Mouse (Mus musculus) adrenal gland, adult (tissue): ENCODE results near the gene Lats2.
A peak's percentile ranks its signal among the peaks of the same experiment; 100 is the strongest.

Experiments
- DNase-seq, 2 experiments: peaks; one replicate each; pipeline ENCODE4 v3.0.0; 2022 to 2023; ENCODE audit warnings: low spot score in 1 of 2; ENCODE audit not compliant: inconsistent age in 2 of 2

Gene Lats2

DNA sequence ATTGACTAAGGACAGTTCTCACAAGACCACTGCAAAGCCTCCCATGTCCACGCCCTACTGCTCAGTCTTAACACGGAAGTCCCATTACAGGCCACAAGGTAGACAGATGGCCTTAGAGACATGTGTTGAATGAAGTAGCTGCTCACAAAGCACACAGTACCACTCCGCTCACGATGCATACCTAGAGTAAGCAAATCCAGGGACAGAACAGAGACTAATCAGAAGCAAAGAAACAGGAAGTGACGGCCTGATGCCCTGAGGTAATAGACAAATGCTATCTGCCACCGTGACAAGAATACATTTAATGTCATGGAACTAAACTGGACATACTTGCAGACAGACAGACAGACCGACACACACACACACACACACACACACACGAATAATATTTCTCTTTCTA is 17.5 kb downstream of the Lats2 start:
- no peak for DNase-seq

DNA sequence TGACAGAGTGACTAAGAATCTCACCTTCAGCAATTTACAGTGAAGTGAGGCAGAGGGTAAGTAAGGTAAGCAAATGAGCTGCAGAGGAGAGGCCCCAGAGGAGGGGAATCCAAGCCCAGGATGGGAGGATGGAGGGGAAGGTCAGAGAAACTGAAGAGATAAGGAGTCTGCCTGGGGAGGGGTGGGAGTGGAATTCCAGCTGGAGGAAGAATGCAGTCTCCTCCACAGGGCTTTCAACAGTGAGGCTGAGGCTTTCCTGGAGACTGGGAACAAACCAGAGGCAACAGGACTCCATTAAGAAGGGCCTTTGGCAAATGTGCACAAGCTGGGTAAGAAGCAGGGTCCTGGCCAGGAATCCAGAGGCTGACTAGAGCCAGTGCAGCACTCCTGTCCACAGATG is 21.1 kb downstream of the Lats2 start:
- peak in 1 of 2 experiments; percentile 33 for DNase-seq

GRCm38 (mm10) chr14:57736141-57736540 is 22.0 kb downstream of the Lats2 start:
- DNase-seq, result no peak

DNA sequence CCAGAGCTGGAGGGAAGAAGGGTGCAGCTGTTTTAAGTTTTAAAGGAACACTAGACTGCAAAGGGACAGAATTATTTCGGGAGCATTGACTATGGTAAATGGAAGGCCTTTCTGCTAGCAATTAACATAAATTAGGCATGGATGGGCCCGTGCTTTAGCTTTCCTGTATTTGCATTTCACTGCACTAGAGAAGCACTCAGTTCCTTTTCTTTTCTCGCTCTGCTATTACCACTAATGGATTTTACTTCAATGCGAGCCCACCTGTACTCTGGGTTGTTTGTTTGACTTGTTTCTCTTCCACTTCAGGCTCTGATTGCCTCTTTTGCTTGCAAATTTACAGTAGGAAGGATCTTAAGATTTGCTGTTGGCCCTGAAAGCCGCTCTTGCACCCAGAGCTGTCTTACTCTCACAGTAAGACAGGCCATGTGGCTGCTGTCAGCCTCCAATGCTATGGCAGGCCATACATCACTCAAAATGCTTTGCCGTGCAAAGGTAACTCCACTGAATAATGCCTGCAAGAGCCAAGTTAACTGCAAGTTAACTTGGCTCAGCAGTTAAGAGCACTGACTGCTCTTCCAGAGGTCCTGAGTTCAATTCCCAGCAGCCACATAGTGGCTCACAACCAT is 25.4 kb downstream of the Lats2 start:
- no peak for DNase-seq

DNA sequence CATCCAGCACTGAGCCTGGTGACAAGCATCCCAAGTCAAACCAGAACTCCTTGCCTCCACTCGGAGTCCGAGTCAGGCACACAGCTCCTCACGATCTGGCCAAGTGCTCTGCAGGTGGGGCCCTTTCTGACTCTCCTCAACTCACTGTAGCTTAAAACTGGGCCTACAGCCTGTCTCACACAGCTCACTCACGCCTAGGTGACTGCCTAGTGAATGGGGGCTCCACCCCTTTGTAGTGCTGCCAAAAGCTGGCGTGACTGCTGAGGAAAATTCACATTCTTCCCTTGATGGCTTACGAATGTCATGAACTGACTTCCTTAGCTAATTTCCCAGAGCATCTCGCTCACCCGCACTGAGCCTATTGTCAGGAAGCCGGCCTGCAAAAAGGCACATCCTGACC is 27.7 kb downstream of the Lats2 start:
- DNase-seq, result peak; percentile 42 to 68

DNA sequence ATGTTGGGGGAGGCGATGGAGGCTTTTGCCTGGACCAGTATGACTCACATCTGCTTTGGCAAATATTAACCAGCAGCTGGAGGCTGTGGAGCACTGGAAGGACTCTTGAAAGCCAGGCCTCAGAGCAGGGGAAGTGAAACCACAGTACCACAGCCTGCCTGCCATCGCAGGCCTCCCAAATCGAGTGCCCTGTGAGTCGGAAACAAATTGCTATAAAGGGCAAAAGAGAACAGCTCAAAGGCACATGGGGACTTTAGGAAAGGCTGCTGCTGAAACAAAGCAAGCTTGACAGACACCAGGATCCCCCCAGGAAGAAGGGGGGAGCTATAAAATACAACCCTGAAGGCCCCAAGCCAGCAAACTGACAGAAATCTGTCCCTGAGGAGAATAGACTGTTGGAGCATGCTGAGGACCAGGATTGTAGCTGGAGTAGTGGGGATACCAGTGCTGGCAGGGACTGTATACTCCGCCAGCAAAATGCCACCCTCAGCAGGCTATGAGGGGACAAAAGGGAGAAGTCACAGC is 28.2 kb downstream of the Lats2 start:
- DNase-seq, result peak; percentile 21 to 58

DNA sequence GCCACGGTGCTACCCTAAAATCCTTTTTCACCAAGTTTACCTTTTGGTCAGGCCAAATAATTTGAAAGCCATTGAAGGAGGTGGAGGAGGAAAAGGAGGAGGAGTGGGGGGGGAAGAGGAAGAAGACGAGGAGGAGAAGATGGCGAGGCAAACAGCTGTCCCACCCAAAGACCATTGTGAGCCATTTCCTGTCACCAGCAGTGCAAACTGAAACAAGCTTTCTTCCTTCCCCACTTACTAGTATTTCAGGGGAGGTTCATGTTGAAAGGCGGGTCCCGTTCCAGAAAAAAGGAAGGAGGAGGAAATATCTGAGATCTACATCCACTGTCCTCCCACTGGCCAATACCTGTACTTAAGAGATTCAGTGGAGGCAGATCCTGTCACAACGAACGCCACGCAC is 28.8 kb downstream of the Lats2 start:
- peak in 1 of 2 experiments; percentile 40 for DNase-seq

DNA sequence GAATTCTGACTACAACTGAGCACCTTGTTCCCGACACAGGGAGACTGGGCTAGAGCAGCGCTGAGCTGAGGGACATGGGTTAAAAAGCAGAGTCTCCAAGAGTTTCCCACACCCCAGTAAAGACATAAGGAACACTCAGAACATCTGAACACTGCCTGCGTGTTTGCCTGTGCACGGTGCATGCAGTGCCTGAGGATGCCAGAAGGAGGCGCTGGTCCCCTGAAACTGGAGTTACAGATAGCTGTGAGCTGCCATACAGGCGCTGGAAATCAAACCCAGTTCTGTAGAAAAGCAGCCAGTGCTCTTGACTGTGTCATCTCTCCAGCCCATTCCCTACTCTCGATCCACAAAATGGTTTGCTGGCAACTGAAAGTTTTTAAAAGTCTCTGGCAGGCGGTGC is 32.0 kb downstream of the Lats2 start:
- no peak for DNase-seq

GRCm38 (mm10) chr14:57724473-57724872 is 33.7 kb downstream of the Lats2 start:
- DNase-seq, result no peak

GRCm38 (mm10) chr14:57718245-57718644 is 39.9 kb downstream of the Lats2 start:
- no peak for DNase-seq

DNA sequence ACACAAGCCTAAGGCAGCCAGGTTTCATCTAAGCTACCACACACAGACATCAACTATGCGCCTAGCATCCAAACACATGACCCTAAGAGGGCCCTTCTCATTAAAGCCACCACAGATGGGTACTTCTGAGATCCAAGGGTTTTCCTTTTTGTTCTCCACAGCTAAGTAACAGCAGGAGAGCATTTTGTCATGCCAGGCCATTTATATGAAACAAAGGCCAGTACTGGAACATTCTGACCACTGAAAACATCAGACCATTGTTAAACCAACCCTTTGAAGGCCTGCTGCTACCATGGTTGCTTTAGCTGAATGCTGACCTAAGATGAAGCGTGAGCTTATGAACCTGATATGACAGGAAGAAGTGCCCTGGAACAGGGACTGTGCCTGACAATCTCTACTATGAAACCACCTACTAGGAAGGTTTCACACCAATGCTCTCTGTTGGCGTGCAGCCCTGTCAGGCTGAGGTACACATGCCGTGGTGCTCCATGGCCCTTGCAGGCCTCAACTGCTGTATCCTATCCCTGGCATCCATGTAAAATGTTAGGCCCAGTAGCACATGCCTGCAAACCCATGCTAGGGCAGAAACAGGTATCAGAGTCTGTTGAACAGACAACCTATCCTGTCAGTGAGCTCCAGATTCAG is 41.5 kb downstream of the Lats2 start:
- no peak for DNase-seq

DNA sequence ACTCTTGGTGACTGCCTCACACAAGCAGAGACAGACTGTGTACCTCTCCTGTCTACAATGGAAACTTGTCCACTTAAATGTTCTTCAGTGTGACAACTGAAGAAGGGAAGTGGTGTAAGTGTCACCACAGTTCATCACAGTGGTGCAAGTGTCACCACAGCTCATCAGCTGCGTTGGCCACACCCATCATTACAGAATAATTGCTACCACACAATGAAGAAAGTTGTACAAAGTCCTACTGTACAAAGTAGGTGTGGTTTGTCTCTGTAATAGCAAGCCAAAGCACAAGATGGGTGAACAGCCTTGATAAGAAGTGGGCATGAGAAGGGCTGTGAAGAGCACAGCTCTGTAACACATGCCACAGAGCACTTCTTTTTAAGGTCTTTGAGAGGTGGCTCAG is 45.3 kb downstream of the Lats2 start:
- no peak for DNase-seq

- DNase-seq, result no peak
Measured at GRCm38 (mm10) chr14:57711059-57711458, 47.1 kb downstream of the Lats2 start.

- peak; percentile 18 to 51 for DNase-seq
Measured at GRCm38 (mm10) chr14:57709171-57709570, 49.0 kb downstream of the Lats2 start.

DNA sequence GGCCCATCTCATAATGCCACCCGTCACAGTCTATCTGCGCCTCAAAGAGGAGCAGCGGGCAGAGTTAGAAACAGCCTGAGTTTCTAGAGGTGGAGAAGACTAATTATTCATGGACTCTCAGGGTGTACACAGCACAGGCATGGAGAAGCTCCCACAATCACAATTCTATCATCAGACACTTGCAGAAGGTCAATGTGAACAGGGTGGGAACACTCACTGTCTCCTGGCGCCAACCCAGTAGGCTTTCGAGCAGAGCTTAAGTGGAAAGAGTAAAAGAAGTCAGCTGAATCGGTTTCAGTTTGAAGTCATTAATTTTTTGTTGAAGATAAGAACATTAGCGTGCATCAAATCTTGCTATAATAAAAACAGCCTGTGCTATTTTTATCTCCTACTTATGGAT is 49.6 kb downstream of the Lats2 start:
- DNase-seq, result peak; percentile 23 to 59

DNA sequence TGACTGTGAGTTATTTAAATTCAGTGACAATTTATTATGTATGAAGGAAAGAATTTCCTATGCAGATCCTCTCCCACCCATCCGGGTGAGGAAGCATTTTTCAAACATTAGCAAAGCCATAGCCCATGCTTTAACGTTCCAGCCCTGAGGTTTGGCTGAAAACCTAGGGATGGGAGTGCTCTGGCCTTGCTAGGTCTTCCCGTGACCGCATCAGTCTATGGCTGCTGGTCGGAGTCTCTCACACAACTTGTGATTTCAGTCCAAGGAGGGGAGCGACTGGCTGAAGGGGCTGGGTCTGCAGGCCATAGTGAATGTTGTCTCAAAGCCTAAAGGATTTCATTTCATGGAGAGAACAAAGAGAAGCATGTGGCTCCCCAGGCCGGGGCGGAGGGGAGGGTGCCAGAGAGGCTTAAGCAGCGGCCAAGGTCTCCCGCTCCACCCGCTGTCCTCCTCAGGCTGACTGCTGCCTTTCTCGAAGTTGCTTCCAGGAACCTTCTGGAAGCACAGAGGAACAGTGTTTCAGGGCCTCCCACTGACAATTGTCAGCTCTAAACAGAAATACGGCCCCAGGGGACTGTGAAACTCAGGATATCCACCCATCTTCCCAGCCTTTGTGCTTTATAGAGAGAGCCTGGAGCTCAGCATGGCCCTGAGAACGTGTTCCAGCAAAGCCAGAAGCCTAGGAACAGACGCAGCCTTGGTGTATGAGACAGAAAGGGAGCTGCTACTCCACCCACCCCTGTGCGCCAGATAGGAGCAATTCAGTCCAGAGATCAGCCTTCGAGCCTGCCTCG is 50.9 kb downstream of the Lats2 start:
- peak; percentile 34 to 82 for DNase-seq

GRCm38 (mm10) chr14:57706760-57707099 is 51.5 kb downstream of the Lats2 start:
- no peak for DNase-seq

- no peak for DNase-seq
Measured at GRCm38 (mm10) chr14:57705759-57706158, 52.4 kb downstream of the Lats2 start.

DNA sequence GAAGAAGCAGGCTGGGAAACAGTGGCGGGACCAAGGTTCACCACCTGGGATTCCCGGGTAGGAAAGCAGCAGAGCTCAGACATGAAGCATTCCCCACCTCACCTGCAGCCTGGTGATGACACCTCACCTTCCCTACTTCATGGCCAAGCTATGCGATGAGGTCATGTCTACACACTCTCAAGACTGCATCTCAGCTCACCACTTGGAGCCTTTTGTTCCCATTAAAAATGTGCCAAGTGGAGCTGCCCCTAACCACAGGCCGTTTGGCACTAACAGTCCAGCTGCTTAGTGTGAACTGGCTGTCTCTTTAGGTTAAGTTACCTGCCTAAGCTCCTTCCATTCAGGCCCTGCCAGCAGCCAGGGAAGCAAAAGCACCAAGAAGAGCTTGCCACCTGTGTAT is 53.1 kb downstream of the Lats2 start:
- no peak for DNase-seq

DNA sequence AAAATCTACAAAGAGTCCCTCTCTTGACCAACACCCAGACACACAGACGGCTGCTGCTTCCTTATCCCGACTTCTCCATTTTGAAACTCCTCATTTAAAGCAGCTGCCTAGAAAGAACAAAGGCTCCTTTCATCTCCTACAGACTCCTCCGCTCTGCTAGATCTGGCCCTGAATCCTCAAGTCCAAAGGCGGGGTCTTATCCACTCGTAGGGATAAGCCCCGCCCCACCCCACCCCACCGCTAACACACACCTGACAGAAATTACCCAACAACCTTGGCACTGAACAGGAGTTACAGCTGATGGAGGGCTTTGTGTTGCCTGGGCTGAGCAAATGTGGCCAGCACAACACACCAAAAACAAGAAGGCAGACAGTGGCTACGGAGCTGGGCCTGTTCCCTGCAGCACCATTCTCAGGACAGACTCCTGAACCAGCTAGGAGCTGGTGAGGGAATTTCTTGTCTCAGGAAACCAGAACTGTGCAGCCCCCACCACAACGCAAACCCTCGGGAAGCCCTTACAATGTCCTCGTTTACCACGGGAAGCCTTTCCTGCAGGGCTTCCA is 56.2 kb downstream of the Lats2 start:
- no peak for DNase-seq

GRCm38 (mm10) chr14:57699461-57699970 is 58.7 kb downstream of the Lats2 start:
- no peak for DNase-seq

- no peak for DNase-seq
Measured at GRCm38 (mm10) chr14:57699016-57699415, 59.2 kb downstream of the Lats2 start.
